ENCODE assay signal across 7 mouse cellular contexts in the genomic region with DNA sequence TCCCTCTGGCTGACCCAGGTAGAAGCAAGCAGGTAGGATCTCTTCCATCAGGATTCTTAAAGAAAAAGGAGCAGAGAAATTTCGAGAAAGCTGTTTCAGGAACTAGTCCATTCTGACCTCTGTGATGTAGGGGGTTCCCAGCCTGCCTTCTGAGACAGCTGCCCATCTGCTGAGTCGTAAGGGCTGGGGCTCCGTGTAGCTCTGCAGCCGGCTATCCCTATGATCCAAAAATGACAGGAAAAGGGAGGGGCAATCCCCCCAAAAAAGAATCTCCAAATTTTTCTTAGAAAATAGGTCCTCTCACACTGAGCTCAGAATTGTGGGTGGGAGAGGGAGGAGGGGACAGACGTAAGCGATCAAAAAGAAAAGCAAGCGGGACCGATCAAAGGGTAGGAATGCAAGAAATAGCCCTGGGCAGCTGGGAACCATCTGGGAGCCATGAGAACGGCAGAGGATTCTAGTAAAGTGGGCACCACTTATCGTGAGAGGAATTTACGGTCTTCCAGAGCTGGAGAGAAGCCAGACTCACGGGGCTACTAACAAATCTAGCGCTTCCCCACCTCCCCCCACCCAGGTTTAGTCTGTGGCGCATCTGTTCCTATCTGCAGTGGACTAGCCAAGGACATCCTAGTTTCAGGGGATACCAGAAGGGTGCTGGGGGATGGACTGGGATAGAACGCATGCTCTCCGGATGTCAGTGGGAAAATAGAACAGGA. TPM values are rescaled to one million over a fixed set of nuclear protein-coding genes. Genes with fewer than 3 reads are reported as not detected.
A peak's percentile ranks its signal among the peaks of the same experiment; 100 is the strongest.
DNase-seq lines count a peak whose midpoint lies in the region; ATAC-seq lines count a peak whose summit lies in the region.

No protein-coding gene starts in this region.

- peak overlapping the region; percentile 21; the same call in 1 of the 2 replicates for H3K4me2 ChIP-seq in liver, embryonic 11.5 days
- H3K4me2 ChIP-seq in forebrain, embryonic 12.5 days = peak overlapping the region; percentile 22; the same call in 1 of the 2 replicates

- no peaks in the 10 kb centered on the region for H3K4me1 ChIP-seq in liver, embryonic 11.5 days (replicated peaks; ENCODE audit: control insufficient read depth, insufficient read depth, low read length)
- H3K4me1 ChIP-seq in forebrain, embryonic 12.5 days = peaks cover 22% of the 10 kb centered on the region

- intact Hi-C loops in left cerebral cortex, postnatal 25 days (cut with DNase I) = loop anchor here (1.0 to 2.0 kb wide), 2 partner anchors 74 to 97 kb away; no protein-coding TSS in a partner anchor
- intact Hi-C loops in gastrocnemius, postnatal 14 days (cut with DNase I; ENCODE audit: low total_unique reads) = no loop called here

- no peaks in the 10 kb centered on the region for H3K9me3 ChIP-seq in liver, embryonic 11.5 days (ENCODE audit: control insufficient read depth, low read length)
- no peaks in the 10 kb centered on the region for H3K9me3 ChIP-seq in forebrain, embryonic 12.5 days

- ATAC-seq in liver, embryonic 11.5 days (replicated peaks; ENCODE audit: low FRiP score) = no peak
- ATAC-seq in forebrain, embryonic 12.5 days (ENCODE audit: low FRiP score) = peak; percentile 57; the same call in 1 of the 2 replicates

- no peaks in the 10 kb centered on the region for H3K36me3 ChIP-seq in liver, embryonic 11.5 days (ENCODE audit: control insufficient read depth, insufficient read depth, low read length)
- no peaks in the 10 kb centered on the region for H3K36me3 ChIP-seq in forebrain, embryonic 12.5 days (replicated peaks)

- H3K4me3 ChIP-seq in liver, embryonic 11.5 days (ENCODE audit: low read depth, low read length) = no peak overlapping the region
- H3K4me3 ChIP-seq in forebrain, embryonic 12.5 days (replicated peaks) = 0 out of 2 replicates have a peak overlapping the region, but pooled peaks have one; percentile 2

- no peaks in the 10 kb centered on the region for H3K27me3 ChIP-seq in liver, embryonic 11.5 days (replicated peaks; ENCODE audit: control insufficient read depth, insufficient read depth, low read length)
- H3K27me3 ChIP-seq in forebrain, embryonic 12.5 days = no peaks in the 10 kb centered on the region

- 49% methylated on average over 16 of the region's 16 CpGs for WGBS in liver, embryonic 11.5 days
- WGBS in forebrain, embryonic 12.5 days = 39% methylated on average over 16 of the region's 16 CpGs

- no peak for DNase-seq in liver, embryonic 11.5 days (ENCODE audit: low spot score)
- no peak for DNase-seq in liver
- DNase-seq in left cerebral cortex, postnatal 25 days (ENCODE audit: low spot score in 2 of 2) = peak; percentile 45 to 91
- peak; percentile 61 to 72 for DNase-seq in right cerebral cortex, adult 2 months (ENCODE audit: low spot score in 2 of 2)
- no peak for DNase-seq in gastrocnemius, postnatal 14 days
- no peak for DNase-seq in ovary, postnatal 14 days (ENCODE audit: low spot score)

- no peak overlapping the region for H3K27ac ChIP-seq in liver, embryonic 11.5 days (ENCODE audit: low read depth, low read length)
- peak overlapping the region; percentile 58 for H3K27ac ChIP-seq in forebrain, embryonic 12.5 days

- H3K9ac ChIP-seq in liver, embryonic 11.5 days (ENCODE audit: low read depth, low read length) = no peak overlapping the region
- H3K9ac ChIP-seq in forebrain, embryonic 12.5 days = no peak overlapping the region

RNA-seq across cellular contexts. Expression of a gene that starts 9.5 kb away (rescaled TPM):
- not detected in 2 replicates for polyA plus RNA-seq in liver, embryonic 11.5 days (2014; fragmentation: Nextera tagmentation; extraction: Ambion mirVana)
- 0.17 and 0.68 TPM in 2 replicates for polyA plus RNA-seq in forebrain, embryonic 12.5 days (2016; fragmentation: Nextera tagmentation; extraction: Ambion mirVana)
- under 1 TPM; 0.53 to 0.85 TPM for total RNA-seq in left cerebral cortex, postnatal 25 days (2021)
- not detected for total RNA-seq in gastrocnemius, postnatal 14 days (2021)

Comparison
In these comparisons a context has a peak if more than half of its experiments do, and no peak if none do; other contexts are left out.
1. DNase-seq: peak in left cerebral cortex, postnatal 25 days (2 of 2) and right cerebral cortex, adult 2 months (2 of 2); none in liver, embryonic 11.5 days (single experiment), liver (single experiment), gastrocnemius, postnatal 14 days (single experiment) and ovary, postnatal 14 days (single experiment).